Mouse (Mus musculus) thymus, postnatal 0 days (tissue): Measurements from ENCODE around the gene Stab1. TPM values are rescaled to one million over a fixed set of nuclear protein-coding genes. Genes with fewer than 3 reads are reported as not detected.
A peak's percentile ranks its signal among the peaks of the same experiment; 100 is the strongest.

Experiments
- DNase-seq: peaks from one replicate; pipeline ENCODE4 v3.0.0-alpha.2; 2015; ENCODE audit warnings: low spot score
- polyA plus RNA-seq: library from polyadenylated mRNA; unstranded; fragments of >200 nt; fragmentation: Nextera tagmentation; extraction: Ambion mirVana; gene quantifications from 2 replicates; pipeline ENCODE4 v1.2.1, GENCODE M21; 2015

Stab1 gene
- polyA plus RNA-seq, 1 experiment from 2014 or later, result 8.8 TPM

DNA sequence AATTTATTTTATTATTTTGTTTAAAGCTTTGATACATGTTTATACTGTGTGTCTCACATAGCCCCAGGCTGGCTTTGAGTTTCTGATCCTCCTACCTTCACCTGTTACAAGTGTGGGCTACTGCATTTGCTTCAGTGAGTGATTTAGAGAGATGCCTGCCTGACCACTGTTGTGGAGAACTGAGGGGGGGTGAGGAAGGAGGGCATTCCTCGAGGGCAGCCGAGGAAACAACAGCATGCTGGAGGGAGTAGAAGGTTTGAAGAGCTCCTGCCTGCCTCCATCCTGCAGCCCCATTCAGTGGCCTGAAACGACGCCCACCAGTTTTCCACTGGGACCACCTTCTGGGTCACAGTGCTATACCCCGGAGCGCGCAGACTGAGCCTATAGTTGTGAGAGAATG is 3.0 kb downstream of the Stab1 start:
- DNase-seq, result no peak

DNA sequence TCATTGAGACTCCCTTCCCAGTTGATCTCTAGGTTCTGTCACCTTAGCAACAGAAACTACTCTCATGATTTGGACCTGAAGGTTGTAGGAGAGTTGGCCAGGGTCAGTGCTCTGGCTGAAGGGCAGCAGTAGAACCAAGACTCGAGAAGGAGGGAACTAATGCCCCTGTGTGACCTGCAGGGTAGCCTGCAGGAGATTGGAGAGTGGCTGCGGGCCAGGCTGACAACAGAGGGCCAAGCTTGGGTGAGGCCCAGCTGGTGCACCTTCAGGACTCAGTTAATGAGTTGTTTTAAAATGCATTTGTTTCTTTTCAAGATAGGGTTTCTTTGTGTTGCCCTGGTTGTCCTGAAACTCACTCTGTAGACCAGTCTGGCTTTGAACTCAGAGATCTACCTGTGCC is 3.4 kb downstream of the Stab1 start:
- no peak for DNase-seq

DNA sequence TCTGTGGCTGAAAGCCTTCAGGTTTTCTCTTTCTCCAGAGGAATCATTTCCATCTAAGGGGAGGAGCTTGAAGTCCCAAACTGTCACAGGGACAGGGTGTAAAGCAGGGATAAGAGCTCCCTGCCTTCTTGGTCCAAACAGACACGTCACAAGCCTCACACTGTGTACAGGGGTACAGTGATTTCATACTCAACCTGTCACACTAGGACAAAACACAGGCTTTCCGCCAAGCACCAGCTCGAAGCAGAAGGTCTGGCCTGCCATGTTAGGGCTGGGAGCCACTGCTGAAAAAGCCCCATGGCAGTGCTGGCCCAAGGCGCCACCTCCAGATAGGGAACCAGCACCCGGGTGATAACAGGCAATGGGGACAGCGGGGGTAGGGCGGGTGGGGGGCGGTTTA is 4.4 kb downstream of the Stab1 start:
- no peak for DNase-seq

DNA sequence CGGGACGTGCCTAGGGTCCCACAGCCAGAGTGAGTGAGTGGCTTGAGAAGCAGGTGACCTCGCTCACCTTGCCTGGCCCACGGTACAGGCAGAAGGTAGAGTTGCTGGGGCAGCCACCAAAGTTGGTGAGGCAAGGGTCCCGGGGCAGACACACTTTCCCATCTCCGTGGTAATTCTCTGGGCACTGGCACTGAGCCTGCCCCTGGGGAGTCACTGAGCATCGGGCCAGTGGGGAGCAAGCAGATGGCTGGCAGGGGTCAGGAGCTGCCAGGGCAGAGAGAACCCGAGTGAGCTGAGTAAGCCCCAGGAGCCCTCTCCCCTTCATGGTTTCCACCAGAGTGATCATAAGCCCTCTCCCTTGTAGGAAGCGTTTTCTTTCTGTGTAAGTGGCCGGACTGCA is 6.8 kb downstream of the Stab1 start:
- DNase-seq, result no peak

DNA sequence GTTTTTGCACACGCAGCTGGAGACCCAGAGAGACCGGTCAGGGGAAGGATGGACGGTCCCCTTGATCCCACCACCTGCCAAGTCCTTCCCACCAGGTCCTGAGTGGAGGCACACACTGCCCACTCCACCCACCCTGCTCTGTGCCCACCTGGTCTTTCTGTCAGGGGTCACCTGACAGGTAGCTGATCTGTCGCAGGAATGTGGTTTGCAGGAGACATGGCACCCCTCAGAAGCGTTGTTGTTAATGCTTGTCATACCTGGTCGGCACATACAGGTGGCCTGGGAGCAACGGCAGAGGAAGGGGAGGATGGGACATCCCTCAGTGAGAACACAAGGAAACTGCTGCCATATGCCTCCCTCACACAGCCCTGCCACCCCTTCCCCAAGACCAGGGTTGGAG is 7.2 kb downstream of the Stab1 start:
- DNase-seq, result no peak

DNA sequence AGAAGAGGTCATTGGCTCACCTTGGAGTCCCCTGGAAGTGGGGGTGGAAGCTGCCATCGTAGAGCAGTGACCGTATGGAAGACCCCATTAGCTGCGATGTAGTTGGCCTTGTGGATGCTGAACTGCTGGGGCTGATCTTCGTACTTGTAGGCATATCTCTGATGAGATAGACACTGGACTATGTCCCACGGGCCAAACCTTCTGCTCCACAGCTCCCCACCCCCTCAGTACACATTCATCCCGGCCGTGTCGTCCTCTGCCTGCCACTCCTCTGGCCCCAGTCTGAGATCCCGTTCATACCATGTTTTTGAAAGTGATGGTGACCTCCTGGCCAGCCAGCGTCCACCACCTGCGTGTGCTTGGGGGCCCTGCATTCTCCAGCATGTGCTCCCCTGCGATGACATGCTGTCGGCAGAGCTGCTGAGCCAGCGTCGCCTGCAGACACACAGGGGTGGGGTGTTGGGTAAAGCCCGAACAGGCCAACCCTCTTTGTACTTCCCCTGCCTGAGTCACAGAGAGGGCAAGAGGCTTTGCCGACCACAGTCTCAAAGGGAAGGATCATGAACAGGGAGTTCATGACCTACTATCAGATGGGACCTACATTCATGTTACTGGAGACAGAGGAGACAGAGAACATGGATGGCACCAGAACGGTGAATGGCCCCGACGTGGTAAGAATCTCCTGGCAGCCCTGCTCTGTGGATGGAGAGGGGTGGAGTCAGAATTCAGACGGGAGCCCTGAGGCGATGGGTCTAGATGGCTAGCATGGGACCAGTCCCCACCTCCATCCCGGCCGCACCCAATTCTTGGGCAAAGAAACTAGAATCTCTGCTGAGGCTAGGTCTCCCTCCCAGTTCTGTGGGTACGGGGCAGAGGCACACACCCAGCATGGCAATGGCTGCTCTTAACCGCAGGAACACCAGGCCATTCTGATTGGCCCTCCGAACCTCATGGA is 8.0 kb downstream of the Stab1 start:
- no peak for DNase-seq

DNA sequence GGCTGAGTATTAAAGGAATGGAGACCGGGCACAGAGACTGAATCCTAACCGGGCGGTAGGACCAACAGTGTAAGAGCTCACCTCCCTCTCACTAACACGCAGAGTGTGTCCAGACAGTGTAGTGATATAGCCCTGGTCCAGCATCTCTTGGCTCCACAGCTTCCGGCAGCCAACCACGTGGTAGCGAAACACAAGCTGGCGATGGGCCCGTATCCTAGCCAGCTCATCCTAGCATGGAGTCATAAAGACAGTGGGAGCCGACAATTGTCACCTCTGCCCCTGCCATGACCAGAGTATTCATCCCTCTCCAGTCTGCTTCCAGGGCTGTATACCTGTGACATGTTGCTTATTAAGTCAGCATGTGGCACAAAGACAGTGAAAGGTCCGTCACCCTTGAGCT is 22.7 kb downstream of the Stab1 start:
- DNase-seq, result no peak

DNA sequence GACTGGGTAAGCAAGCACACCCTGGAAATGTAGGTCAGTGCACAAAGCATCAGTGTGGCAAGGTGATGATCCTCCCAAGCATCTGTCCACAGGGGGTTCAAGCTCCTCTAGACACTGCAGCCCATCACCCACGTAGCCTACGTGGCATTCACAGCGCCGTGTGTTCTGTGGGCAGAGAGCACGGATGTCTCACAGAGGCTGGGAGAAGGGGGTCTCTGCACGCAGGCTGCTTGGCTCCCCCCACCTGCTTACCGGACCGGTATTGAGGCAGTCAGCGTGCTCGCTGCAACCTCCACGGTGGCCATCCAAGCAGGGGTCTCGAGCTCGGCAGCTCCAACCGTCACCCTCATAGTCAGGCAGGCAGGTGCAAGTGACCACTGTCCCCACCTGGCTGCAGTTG is 27.4 kb downstream of the Stab1 start:
- DNase-seq, result no peak

DNA sequence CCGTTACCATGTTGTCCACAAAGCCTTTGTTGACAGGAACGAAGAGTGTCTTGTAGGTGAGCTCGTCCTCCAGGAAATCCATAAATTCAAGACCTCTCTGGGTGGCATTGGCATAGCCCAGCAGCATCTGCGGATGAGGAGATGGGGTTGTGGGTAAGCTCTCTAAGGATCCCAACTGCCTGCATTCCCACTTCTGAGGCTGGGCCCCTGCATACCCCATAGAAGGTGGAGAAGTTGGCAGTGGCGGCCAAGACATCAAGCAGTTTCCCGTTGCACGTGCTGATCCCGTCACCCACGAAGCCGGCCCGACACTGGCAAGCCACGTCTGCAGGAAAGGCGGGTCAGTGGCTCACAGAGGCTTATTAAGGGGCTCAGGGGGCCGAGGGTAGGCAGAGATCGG is 28.3 kb downstream of the Stab1 start:
- no peak for DNase-seq

DNA sequence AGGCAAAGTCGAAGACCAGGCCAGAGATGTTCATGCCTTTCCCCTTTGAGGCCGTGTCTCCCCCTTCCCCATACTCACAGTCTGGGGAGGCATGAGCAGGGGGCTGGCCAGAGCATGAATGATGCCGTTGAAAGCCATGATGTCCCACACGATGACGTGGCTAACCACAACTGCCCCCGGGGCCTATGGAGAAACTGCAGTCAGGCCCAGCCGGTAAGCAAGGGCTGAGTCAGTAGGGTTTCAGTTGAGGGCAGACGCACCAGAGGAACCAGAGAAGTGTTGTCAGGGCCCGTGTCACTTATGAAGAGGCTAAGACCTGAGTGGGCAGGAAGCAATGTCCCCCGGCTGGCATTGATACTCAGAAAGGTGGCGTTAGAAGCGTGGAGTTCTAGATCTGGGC is 28.8 kb downstream of the Stab1 start:
- DNase-seq, result no peak

DNA sequence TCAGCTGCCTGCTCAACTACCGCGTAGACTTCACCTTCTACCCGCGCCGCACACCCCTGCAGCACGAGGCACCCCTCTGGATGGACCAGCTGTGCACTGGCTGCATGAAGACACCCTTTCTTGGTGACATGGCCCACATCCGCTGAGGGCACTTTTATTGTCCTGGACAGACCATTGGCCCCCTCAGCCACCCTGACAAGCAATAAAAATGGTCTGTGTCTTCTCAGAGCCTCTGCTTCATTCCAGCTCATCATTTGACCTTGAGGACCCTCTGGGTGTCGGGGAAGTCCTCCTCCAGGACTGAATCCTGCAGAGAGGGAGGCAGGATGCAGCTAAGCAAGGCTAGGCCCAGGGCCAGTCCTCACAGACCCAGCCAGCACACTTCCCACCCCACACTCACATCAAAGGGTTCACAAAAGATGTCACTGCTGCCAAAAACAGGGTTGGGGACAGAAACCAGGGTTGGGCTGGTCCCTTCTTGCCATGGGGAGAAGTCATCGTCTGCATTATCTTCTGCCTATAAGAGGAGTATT is 29.5 kb downstream of the Stab1 start:
- DNase-seq, result no peak

DNA sequence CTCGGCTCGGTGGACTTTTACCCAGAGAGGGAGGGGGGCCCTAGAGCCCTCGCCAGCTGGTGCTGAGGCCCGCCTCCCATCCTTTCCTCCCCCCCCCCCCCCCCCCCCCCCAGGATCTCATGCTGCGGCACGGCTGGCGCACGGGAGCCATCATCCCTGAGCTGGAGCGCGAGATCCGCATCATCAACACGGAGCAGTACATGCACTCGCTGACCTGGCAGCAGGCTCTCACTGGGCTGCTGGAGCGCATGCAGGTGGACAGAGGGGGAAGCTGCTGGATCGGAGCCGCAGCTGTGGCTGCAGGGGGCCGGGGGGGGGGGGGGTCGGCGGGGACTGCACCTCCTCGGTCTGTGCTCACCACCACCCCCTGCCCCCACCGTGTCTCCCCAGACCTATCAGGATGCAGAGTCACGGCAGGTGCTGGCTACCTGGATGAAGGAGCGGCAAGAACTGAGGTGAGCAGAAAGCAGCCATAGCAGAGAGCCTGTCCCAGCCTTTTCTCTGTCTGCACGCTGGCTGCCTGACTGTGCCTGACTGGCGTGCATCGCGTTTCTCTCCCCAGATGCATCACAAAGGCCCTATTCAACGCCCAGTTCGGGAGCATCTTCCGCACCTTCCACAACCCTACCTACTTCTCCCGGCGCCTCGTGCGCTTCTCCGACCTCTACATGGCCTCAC is 30.1 kb downstream of the Stab1 start:
- no peak for DNase-seq

DNA sequence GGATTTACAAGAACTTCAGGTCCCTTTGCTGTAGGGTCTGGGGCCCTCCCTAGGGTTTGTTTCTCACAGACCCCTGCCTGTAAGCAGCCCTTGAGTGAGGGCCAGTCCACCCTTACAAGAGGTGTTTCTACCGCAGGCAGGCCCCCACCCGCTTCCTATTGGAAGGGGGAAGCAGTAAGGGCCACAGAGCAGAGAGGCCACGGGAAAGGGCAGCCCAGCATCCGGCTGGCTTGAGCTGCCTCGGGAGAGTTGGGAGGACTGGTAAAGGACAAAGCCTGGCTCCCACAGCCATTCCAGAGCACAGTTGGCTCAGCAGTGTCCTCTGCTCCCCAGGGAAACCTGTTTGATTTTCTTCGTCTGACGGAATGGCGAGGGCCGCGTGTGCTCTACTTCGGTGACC is 30.6 kb downstream of the Stab1 start:
- no peak for DNase-seq

DNA sequence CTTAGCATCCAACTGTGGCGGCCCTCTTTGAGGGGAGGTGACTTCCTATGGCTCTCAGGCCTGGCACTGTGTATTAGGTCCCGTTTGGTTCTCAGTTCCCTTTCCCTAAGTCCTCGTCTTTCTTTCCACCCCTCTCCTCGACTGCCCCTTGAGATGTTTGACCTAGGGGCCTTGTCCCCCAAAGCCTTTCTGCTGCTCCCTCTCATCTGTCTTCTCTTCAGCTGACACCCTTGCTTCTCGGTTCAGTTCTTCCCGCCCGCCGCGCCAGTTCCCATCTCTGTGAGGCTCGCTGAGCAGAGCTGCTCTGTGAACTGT is 31.2 kb downstream of the Stab1 start:
- no peak for DNase-seq

DNA sequence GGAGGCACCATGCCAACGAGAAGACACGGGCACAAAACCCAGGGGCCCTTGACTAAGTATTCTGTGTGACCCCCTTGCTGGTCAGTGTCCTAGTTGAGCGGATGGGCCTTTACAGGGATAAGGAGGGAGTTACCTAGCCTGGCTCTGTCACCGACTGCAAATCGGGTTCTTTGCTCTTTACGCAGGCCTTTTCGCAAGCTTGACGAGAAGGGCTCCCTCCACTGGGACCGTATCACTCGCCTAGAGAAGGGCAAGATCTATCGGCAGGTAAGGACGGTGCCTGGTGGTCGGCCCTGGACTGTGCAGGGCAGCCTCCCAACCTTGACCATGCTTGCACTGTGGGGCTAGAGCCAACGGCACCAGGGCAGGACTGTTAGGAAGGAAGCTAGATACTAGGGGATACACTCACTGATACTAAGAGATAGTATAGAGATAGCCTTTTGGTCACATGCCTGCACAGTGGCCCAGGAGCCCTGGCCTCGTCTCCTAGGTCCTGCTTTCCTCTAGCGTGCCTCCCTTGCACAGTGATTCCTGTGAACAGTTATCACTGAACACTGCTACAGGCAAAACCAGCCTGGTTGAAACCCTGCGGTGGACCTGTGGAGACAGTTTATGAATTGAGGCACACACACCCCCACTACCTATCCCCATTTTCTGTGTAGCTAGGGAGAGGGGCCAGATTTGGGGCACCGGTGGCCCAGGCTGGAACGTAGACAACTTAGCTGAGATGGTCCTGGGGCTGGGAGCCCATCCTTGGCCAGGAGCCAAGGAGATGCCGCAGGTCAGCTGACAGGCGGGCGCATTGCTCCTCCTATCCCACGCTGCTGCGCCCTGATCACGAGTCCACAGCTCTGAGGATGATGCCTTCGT is 31.8 kb downstream of the Stab1 start:
- DNase-seq, result no peak

DNA sequence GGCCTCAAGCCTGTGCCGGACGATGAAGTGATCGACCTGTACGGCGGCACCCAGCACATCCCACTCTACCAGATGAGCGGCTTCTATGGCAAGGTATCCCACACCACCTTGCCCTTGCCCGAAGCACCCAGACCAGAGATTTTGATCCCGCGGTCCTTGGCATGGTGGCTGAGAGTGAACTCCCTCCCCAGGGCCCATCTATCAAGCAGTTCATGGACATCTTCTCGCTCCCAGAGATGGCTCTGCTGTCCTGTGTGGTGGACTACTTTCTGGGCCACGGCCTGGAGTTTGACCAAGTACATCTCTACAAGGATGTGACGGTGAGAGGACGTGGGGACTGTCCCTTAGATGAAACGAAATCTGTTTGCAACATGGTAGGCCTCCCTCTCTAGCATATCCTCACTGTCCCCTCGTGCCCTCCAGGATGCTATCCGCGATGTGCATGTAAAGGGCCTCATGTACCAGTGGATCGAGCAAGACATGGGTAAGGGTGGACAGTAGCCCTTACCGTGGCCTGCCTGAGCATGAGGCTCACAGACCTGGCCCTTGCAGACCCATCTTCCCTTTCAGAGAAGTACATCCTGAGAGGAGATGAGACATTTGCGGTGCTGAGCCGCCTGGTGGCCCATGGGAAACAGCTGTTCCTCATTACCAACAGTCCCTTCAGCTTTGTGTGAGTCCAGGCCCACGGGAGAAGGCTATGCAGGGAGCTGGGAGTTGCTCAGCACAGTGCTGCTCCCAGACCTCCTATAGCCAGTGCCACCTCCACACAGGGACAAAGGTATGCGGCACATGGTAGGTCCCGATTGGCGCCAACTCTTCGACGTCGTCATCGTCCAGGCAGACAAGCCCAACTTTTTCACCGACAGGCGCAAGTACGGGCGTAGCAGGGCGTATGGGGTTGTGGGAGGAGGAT is 32.7 kb downstream of the Stab1 start:
- DNase-seq, result no peak

DNA sequence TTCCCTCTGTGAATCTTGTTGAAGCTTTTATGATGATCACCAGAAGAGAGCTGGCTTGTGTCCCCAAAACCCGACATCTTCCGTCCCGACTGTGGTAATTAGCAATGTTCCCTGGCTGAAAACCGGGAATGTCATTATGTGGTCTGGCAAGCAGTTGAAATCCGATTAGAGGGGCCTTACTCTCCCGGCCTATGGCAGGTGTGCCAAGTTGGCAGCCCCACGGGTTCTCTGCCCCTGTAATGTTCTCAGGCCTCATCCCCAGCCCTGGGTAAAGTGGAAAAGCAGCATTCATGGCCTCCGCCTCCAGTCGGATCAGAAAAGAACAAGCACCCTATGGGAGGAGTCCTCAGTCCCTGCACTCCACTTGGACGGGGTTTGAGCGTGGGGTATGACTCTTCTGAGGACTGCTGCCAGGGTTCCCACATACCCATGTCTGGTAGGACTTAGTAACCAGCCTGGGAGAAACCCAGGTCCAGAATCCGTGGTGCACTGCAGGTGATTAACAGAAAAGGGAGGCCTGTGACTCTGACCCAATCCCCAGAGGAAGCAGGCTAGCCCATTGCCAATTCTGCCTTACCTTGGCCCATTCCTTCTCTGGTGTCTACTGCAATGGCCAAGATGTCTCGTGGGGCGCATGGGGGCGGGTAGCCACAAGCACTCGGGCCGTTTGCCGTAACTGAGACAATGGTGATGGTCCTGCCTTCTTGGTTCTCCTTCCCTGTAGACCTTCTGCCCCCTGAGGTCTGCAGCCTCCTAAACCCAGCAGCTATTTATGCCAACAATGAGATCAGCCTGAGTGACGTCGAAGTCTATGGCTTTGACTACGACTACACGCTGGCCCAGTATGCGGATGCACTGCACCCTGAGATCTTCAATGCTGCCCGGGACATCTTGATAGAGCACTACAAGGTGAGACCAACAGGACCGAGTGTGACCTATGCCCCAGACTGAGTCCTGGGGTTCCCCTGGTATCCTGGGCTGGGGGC is 34.1 kb downstream of the Stab1 start:
- no peak for DNase-seq

DNA sequence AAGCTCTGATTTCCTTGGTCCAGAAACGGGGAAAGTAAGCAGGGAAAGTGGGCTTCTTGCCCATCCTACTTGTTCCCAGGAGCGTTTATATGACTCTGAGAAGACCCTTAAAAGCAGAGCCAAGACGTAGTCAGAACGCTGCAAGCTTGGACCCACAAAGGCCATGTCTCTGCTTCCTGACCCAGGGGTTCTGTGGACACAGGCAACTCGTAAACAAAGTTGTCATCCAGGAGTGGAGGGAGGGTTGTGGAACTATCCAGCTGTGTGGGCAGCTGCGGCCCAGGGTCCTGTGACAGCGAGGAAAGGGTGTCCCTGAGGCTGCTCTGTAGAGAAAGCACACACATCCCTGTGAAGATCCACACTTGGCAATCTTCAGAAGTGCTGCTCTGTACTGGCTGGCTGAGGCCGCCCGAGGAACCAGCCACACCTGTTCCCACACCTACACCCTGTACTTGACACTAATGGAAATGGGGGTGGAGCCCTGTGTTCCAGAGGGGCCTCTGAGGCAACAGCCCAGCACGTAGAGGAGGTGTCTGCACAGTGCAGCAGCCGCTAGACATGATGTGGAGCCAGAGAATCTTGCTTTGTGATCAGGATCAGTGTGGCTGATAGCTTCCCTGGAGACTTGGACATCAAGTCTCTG is 35.3 kb downstream of the Stab1 start:
- peak; percentile 25 for DNase-seq

DNA sequence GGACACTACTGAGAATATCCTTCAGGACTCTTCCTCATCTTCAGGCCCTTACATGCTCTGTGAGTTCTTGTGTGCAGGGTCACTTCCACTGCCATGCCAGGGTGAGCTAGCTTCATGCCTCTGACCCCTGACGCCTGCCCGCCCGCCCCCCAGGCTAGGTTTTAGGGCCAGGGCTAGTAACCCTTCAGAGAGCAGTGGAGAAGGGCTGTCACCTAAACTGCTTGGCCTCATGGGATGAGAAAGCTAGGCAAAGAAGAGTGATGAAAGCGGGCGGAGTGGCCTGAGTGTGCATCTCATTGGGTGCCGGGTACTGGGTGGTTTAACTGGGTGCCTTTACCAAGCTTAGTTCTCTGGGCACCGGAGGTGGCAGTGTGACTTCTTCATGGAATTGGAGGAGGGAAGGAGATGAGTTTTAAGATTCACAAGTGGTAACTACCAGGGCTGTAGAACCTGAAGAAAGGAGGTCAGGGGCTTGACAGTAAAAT is 35.9 kb downstream of the Stab1 start:
- DNase-seq, result no peak
